Mouse (Mus musculus) forebrain, postnatal 0 days (tissue): ENCODE measurements at regions not wholly inside any gene's neighbourhood (a gene's known extent, or its start where the extent isn't known, plus 50 kb on each side); places are given as distances from the start of the nearest gene placed in this dataset.
A peak's percentile ranks its signal among the peaks of the same experiment; 100 is the strongest.
"Not testable (repeated sequence)": the region's sequence is repeated elsewhere in the genome, so short reads cannot be mapped to it uniquely, and the experiment has no call there.

Source experiments
- ATAC-seq: fragments of 200-750 bp; cut with Nextera tagmentation; 2 replicates; pipeline ENCODE4 v1.8.0; 2017; ENCODE audit warnings: mild to moderate bottlenecking, moderate library complexity
- DNase-seq: peaks from one replicate; pipeline ENCODE4 v3.0.0-alpha.2; 2015
- H3K27ac ChIP-seq: fragments of 300-500 bp; sonication (generic); 2 replicates; pipeline ENCODE4 v1.5.1; 2014; ENCODE audit warnings: low read depth, mild to moderate bottlenecking, antibody characterized with exemption, low read length, moderate library complexity, mixed read lengths
- H3K27me3 ChIP-seq: fragments of 300-500 bp; sonication (generic); 2 replicates; pipeline ENCODE4 v1.6.1; 2014; ENCODE audit warnings: mild to moderate bottlenecking, low read length, mixed read lengths; ENCODE audit not compliant: insufficient read depth
- H3K36me3 ChIP-seq: fragments of 300-500 bp; sonication (generic); 2 replicates; pipeline ENCODE4 v1.6.1; 2014; ENCODE audit warnings: mild to moderate bottlenecking, moderate library complexity; ENCODE audit not compliant: insufficient read depth
- H3K4me1 ChIP-seq: fragments of 300-500 bp; sonication (generic); 2 replicates; pipeline ENCODE4 v1.6.1; 2014; ENCODE audit warnings: antibody characterized with exemption; ENCODE audit not compliant: insufficient read depth
- H3K4me2 ChIP-seq: fragments of 300-500 bp; sonication (generic); 2 replicates; pipeline ENCODE4 v1.6.1; 2014; ENCODE audit warnings: low read depth, mild to moderate bottlenecking, moderate library complexity
- H3K4me3 ChIP-seq: fragments of 300-500 bp; sonication (generic); 2 replicates; pipeline ENCODE4 v1.5.1; 2014; ENCODE audit warnings: low read depth, low read length, mixed read lengths
- H3K9ac ChIP-seq: fragments of 300-500 bp; sonication (generic); 2 replicates; pipeline ENCODE4 v1.6.1; 2014; ENCODE audit warnings: mild to moderate bottlenecking
- H3K9me3 ChIP-seq: fragments of 300-500 bp; sonication (generic); 2 replicates; pipeline ENCODE4 v1.6.1; 2016; ENCODE audit warnings: low read length
- CTCF ChIP-seq: sonication (generic); IDR thresholded peaks from 2 replicates; pipeline ENCODE4 v1.5.1; 2016; ENCODE audit warnings: antibody characterized with exemption, control low read depth, low read depth
- WGBS: fragments of 180-500 bp; shearing (Covaris S2); extraction: QIAGEN DNeasy Blood & Tissue Kit; methylation state at CpG from one replicate; pipeline ENCODE4 v1.1.7; 2014; 5-methylcytosine and 5-hydroxymethylcytosine counted together

- not testable (repeated sequence) for H3K9ac ChIP-seq, H3K4me2 ChIP-seq, H3K4me1 ChIP-seq, H3K27ac ChIP-seq, ATAC-seq, H3K4me3 ChIP-seq, H3K9me3 ChIP-seq, DNase-seq, H3K27me3 ChIP-seq, H3K36me3 ChIP-seq
- WGBS: 76% methylated on average over 1 of the region's 1 CpGs
These were observed 77.2 kb upstream of the Zfp709 start for GRCm38 (mm10) chr8:71804586-71804985.

- ATAC-seq: 0 out of 2 replicates have a peak, but pooled peaks have one; percentile 10
- 73% methylated on average over 2 of the region's 2 CpGs for WGBS
- not testable (repeated sequence) for H3K27ac ChIP-seq
These were observed 76.7 kb upstream of the Fcho1 start for GRCm38 (mm10) chr8:71802226-71802625.

GRCm38 (mm10) chr8:71789031-71789460 is 63.5 kb upstream of the Fcho1 start:
- H3K4me3 ChIP-seq, H3K9ac ChIP-seq, H3K27me3 ChIP-seq, H3K36me3 ChIP-seq, DNase-seq, H3K9me3 ChIP-seq, H3K27ac ChIP-seq, H3K4me1 ChIP-seq, H3K4me2 ChIP-seq: not testable (repeated sequence)
- peak; percentile 38 for ATAC-seq
- WGBS: 0% methylated on average over 4 of the region's 9 CpGs

More at GRCm38 (mm10) chr8:71802226-71802625, 76.7 kb upstream of the Fcho1 start:
- H3K4me3 ChIP-seq, H3K4me2 ChIP-seq, H3K9ac ChIP-seq, H3K36me3 ChIP-seq, DNase-seq, H3K9me3 ChIP-seq, H3K27me3 ChIP-seq, H3K4me1 ChIP-seq: not testable (repeated sequence)

GRCm38 (mm10) chr8:71780624-71781023 is 55.1 kb upstream of the Fcho1 start:
- not testable (repeated sequence) for H3K27me3 ChIP-seq, H3K9ac ChIP-seq, ATAC-seq, H3K27ac ChIP-seq, H3K9me3 ChIP-seq, H3K4me2 ChIP-seq, H3K4me3 ChIP-seq, DNase-seq, H3K4me1 ChIP-seq, H3K36me3 ChIP-seq
- WGBS: 89% methylated on average over 9 of the region's 10 CpGs

- H3K9me3 ChIP-seq, H3K27me3 ChIP-seq, H3K4me3 ChIP-seq, DNase-seq, H3K4me1 ChIP-seq, ATAC-seq, H3K27ac ChIP-seq, H3K36me3 ChIP-seq, H3K9ac ChIP-seq, H3K4me2 ChIP-seq: not testable (repeated sequence)
- 88% methylated on average over 2 of the region's 4 CpGs for WGBS
These were observed 54.3 kb upstream of the Fcho1 start for GRCm38 (mm10) chr8:71779824-71780223.

- H3K4me3 ChIP-seq, H3K27ac ChIP-seq, H3K36me3 ChIP-seq, ATAC-seq, DNase-seq, H3K4me2 ChIP-seq, H3K9ac ChIP-seq, H3K27me3 ChIP-seq, H3K9me3 ChIP-seq, H3K4me1 ChIP-seq: not testable (repeated sequence)
- WGBS: 92% methylated on average over 5 of the region's 5 CpGs
These were observed 53.9 kb upstream of the Fcho1 start for GRCm38 (mm10) chr8:71779380-71779779.

- Histone ChIP-seq H3K27me3 (no peaks in the 10 kb centered on the region), H3K9me3 (no peaks in the 10 kb centered on the region), H3K9ac (no peak overlapping the region), H3K4me1 (no peaks in the 10 kb centered on the region), H3K4me3 (no peak overlapping the region), H3K27ac (no peak overlapping the region), H3K36me3 (no peaks in the 10 kb centered on the region), H3K4me2 (no peak overlapping the region)
- WGBS: 88% methylated on average over 10 of the region's 10 CpGs
- no peak for DNase-seq
- TF ChIP-seq CTCF: no peak
- ATAC-seq: no peak
These were observed 53.4 kb upstream of the Fcho1 start for GRCm38 (mm10) chr8:71778916-71779315.
